Mouse (Mus musculus): Measurements from ENCODE around the gene Prdm15. TPM values are rescaled to one million over a fixed set of nuclear protein-coding genes. Genes with fewer than 3 reads are reported as not detected.
A peak's percentile ranks its signal among the peaks of the same experiment; 100 is the strongest.

The Prdm15 gene
- 2.7 and 3.2 TPM in 2 replicates for polyA plus RNA-seq (2015; fragmentation: Nextera tagmentation; extraction: Ambion mirVana)

- ATAC-seq (ENCODE audit: low read depth): peak; percentile 81
- Histone ChIP-seq H3K27me3 (ENCODE audit: control insufficient read depth, insufficient read depth, low read depth, low read length) (no peaks in the 10 kb centered on the region), H3K4me3 (ENCODE audit: low read depth, low read length) (peak within 1 kb of the TSS; percentile 93), H3K4me1 (ENCODE audit: control insufficient read depth, low read depth, low read length) (peaks cover 18% of the 10 kb centered on the region), H3K4me2 (ENCODE audit: low read depth, low read length) (peak within 1 kb of the TSS; percentile 73), H3K9me3 (replicated peaks; ENCODE audit: control insufficient read depth, low read length) (no peaks in the 10 kb centered on the region), H3K9ac (ENCODE audit: low read depth, low read length) (peak within 1 kb of the TSS; percentile 96), H3K36me3 (ENCODE audit: control insufficient read depth, insufficient read depth) (no peaks in the 10 kb centered on the region), H3K27ac (ENCODE audit: low read length) (peak within 1 kb of the TSS; percentile 91)
- WGBS (ENCODE audit: insufficient replicate concordance): under 1% methylated on average over 31 of the region's 31 CpGs
These were observed at the start of gene Prdm15 for GRCm38 (mm10) chr16:97851741-97852319. Gene Prdm15, minus strand, starts transcription at chr16:97851850.

- no peaks in the 10 kb centered on the region for H3K36me3 ChIP-seq (ENCODE audit: control insufficient read depth, insufficient read depth)
- H3K4me1 ChIP-seq (ENCODE audit: control insufficient read depth, low read depth, low read length): no peaks in the 10 kb centered on the region
- H3K9me3 ChIP-seq (replicated peaks; ENCODE audit: control insufficient read depth, low read length): no peaks in the 10 kb centered on the region
- H3K27me3 ChIP-seq (ENCODE audit: control insufficient read depth, insufficient read depth, low read depth, low read length): no peaks in the 10 kb centered on the region
- no peak overlapping the region for H3K9ac ChIP-seq (ENCODE audit: low read depth, low read length)
- no peak overlapping the region for H3K4me3 ChIP-seq (ENCODE audit: low read depth, low read length)
- ATAC-seq (ENCODE audit: low read depth): no peak
- WGBS (ENCODE audit: insufficient replicate concordance): 56% methylated on average over 5 of the region's 5 CpGs
- no peak overlapping the region for H3K4me2 ChIP-seq (ENCODE audit: low read depth, low read length)
- no peak overlapping the region for H3K27ac ChIP-seq (ENCODE audit: low read length)
These were observed 45.8 kb upstream of the Prdm15 start for GRCm38 (mm10) chr16:97897346-97898024.

- H3K4me2 ChIP-seq (ENCODE audit: low read depth, low read length): no peak overlapping the region
- H3K27me3 ChIP-seq (ENCODE audit: control insufficient read depth, insufficient read depth, low read depth, low read length): no peaks in the 10 kb centered on the region
- H3K4me3 ChIP-seq (ENCODE audit: low read depth, low read length): no peak overlapping the region
- no peaks in the 10 kb centered on the region for H3K36me3 ChIP-seq (ENCODE audit: control insufficient read depth, insufficient read depth)
- H3K4me1 ChIP-seq (ENCODE audit: control insufficient read depth, low read depth, low read length): no peaks in the 10 kb centered on the region
- no peaks in the 10 kb centered on the region for H3K9me3 ChIP-seq (replicated peaks; ENCODE audit: control insufficient read depth, low read length)
- H3K9ac ChIP-seq (ENCODE audit: low read depth, low read length): no peak overlapping the region
- no peak overlapping the region for H3K27ac ChIP-seq (ENCODE audit: low read length)
- ATAC-seq (ENCODE audit: low read depth): no peak
These were observed 36.1 kb upstream of the Prdm15 start for GRCm38 (mm10) chr16:97887762-97888161.

- H3K4me2 ChIP-seq (ENCODE audit: low read depth, low read length): no peak overlapping the region
- no peak for ATAC-seq (ENCODE audit: low read depth)
- H3K9ac ChIP-seq (ENCODE audit: low read depth, low read length): no peak overlapping the region
- no peak overlapping the region for H3K27ac ChIP-seq (ENCODE audit: low read length)
- 54% methylated on average over 1 of the region's 1 CpGs for WGBS (ENCODE audit: insufficient replicate concordance)
- no peak overlapping the region for H3K4me3 ChIP-seq (ENCODE audit: low read depth, low read length)
- no peaks in the 10 kb centered on the region for H3K4me1 ChIP-seq (ENCODE audit: control insufficient read depth, low read depth, low read length)
- no peaks in the 10 kb centered on the region for H3K36me3 ChIP-seq (ENCODE audit: control insufficient read depth, insufficient read depth)
- H3K27me3 ChIP-seq (ENCODE audit: control insufficient read depth, insufficient read depth, low read depth, low read length): no peaks in the 10 kb centered on the region
- H3K9me3 ChIP-seq (replicated peaks; ENCODE audit: control insufficient read depth, low read length): no peaks in the 10 kb centered on the region
These were observed 32.0 kb upstream of the Prdm15 start for GRCm38 (mm10) chr16:97883696-97884095.

GRCm38 (mm10) chr16:97882891-97883290 lies 31.2 kb upstream of the Prdm15 start:
- Histone ChIP-seq H3K9me3 (replicated peaks; ENCODE audit: control insufficient read depth, low read length) (no peaks in the 10 kb centered on the region), H3K4me3 (ENCODE audit: low read depth, low read length) (no peak overlapping the region), H3K9ac (ENCODE audit: low read depth, low read length) (no peak overlapping the region), H3K36me3 (ENCODE audit: control insufficient read depth, insufficient read depth) (no peaks in the 10 kb centered on the region), H3K4me1 (ENCODE audit: control insufficient read depth, low read depth, low read length) (no peaks in the 10 kb centered on the region), H3K27me3 (ENCODE audit: control insufficient read depth, insufficient read depth, low read depth, low read length) (no peaks in the 10 kb centered on the region), H3K4me2 (ENCODE audit: low read depth, low read length) (no peak overlapping the region), H3K27ac (ENCODE audit: low read length) (no peak overlapping the region)
- ATAC-seq (ENCODE audit: low read depth): no peak

- Histone ChIP-seq H3K36me3 (ENCODE audit: control insufficient read depth, insufficient read depth) (no peaks in the 10 kb centered on the region), H3K4me3 (ENCODE audit: low read depth, low read length) (no peak overlapping the region), H3K27ac (ENCODE audit: low read length) (no peak overlapping the region), H3K9me3 (replicated peaks; ENCODE audit: control insufficient read depth, low read length) (no peaks in the 10 kb centered on the region), H3K4me2 (ENCODE audit: low read depth, low read length) (no peak overlapping the region), H3K4me1 (ENCODE audit: control insufficient read depth, low read depth, low read length) (no peaks in the 10 kb centered on the region), H3K9ac (ENCODE audit: low read depth, low read length) (no peak overlapping the region), H3K27me3 (ENCODE audit: control insufficient read depth, insufficient read depth, low read depth, low read length) (no peaks in the 10 kb centered on the region)
- no peak for ATAC-seq (ENCODE audit: low read depth)
- 72% methylated on average over 1 of the region's 1 CpGs for WGBS (ENCODE audit: insufficient replicate concordance)
These were observed 27.5 kb upstream of the Prdm15 start for GRCm38 (mm10) chr16:97879134-97879533.

- H3K9me3 ChIP-seq (replicated peaks; ENCODE audit: control insufficient read depth, low read length): no peaks in the 10 kb centered on the region
- WGBS (ENCODE audit: insufficient replicate concordance): 78% methylated on average over 3 of the region's 3 CpGs
- H3K4me1 ChIP-seq (ENCODE audit: control insufficient read depth, low read depth, low read length): no peaks in the 10 kb centered on the region
- H3K4me3 ChIP-seq (ENCODE audit: low read depth, low read length): no peak overlapping the region
- no peak overlapping the region for H3K4me2 ChIP-seq (ENCODE audit: low read depth, low read length)
- H3K27me3 ChIP-seq (ENCODE audit: control insufficient read depth, insufficient read depth, low read depth, low read length): no peaks in the 10 kb centered on the region
- no peak overlapping the region for H3K27ac ChIP-seq (ENCODE audit: low read length)
- H3K36me3 ChIP-seq (ENCODE audit: control insufficient read depth, insufficient read depth): no peaks in the 10 kb centered on the region
- no peak for ATAC-seq (ENCODE audit: low read depth)
- no peak overlapping the region for H3K9ac ChIP-seq (ENCODE audit: low read depth, low read length)
These were observed 25.9 kb upstream of the Prdm15 start for GRCm38 (mm10) chr16:97877502-97877901.

- no peak for ATAC-seq (ENCODE audit: low read depth)
- H3K9ac ChIP-seq (ENCODE audit: low read depth, low read length): no peak overlapping the region
- H3K4me1 ChIP-seq (ENCODE audit: control insufficient read depth, low read depth, low read length): no peaks in the 10 kb centered on the region
- H3K4me2 ChIP-seq (ENCODE audit: low read depth, low read length): no peak overlapping the region
- H3K36me3 ChIP-seq (ENCODE audit: control insufficient read depth, insufficient read depth): no peaks in the 10 kb centered on the region
- no peaks in the 10 kb centered on the region for H3K9me3 ChIP-seq (replicated peaks; ENCODE audit: control insufficient read depth, low read length)
- H3K27me3 ChIP-seq (ENCODE audit: control insufficient read depth, insufficient read depth, low read depth, low read length): no peaks in the 10 kb centered on the region
- WGBS (ENCODE audit: insufficient replicate concordance): 75% methylated on average over 4 of the region's 4 CpGs
- H3K27ac ChIP-seq (ENCODE audit: low read length): no peak overlapping the region
- no peak overlapping the region for H3K4me3 ChIP-seq (ENCODE audit: low read depth, low read length)
These were observed 23.5 kb upstream of the Prdm15 start for GRCm38 (mm10) chr16:97875101-97875500.

- Histone ChIP-seq H3K36me3 (ENCODE audit: control insufficient read depth, insufficient read depth) (no peaks in the 10 kb centered on the region), H3K4me1 (ENCODE audit: control insufficient read depth, low read depth, low read length) (no peaks in the 10 kb centered on the region), H3K4me3 (ENCODE audit: low read depth, low read length) (no peak overlapping the region), H3K27ac (ENCODE audit: low read length) (no peak overlapping the region), H3K9ac (ENCODE audit: low read depth, low read length) (no peak overlapping the region), H3K27me3 (ENCODE audit: control insufficient read depth, insufficient read depth, low read depth, low read length) (no peaks in the 10 kb centered on the region), H3K9me3 (replicated peaks; ENCODE audit: control insufficient read depth, low read length) (no peaks in the 10 kb centered on the region), H3K4me2 (ENCODE audit: low read depth, low read length) (no peak overlapping the region)
- 46% methylated on average over 1 of the region's 1 CpGs for WGBS (ENCODE audit: insufficient replicate concordance)
- ATAC-seq (ENCODE audit: low read depth): no peak
These were observed 22.7 kb upstream of the Prdm15 start for GRCm38 (mm10) chr16:97874376-97874775.

Data from liver, embryonic 16.5 days (tissue).